Mouse (Mus musculus): Measurements from ENCODE around the gene Gnptg. TPM values are rescaled to one million over a fixed set of nuclear protein-coding genes. Genes with fewer than 3 reads are reported as not detected.
A peak's percentile ranks its signal among the peaks of the same experiment; 100 is the strongest.

Gene Gnptg
- polyA plus RNA-seq, 1 experiment from 2014 or later, result 38.3 TPM

DNA sequence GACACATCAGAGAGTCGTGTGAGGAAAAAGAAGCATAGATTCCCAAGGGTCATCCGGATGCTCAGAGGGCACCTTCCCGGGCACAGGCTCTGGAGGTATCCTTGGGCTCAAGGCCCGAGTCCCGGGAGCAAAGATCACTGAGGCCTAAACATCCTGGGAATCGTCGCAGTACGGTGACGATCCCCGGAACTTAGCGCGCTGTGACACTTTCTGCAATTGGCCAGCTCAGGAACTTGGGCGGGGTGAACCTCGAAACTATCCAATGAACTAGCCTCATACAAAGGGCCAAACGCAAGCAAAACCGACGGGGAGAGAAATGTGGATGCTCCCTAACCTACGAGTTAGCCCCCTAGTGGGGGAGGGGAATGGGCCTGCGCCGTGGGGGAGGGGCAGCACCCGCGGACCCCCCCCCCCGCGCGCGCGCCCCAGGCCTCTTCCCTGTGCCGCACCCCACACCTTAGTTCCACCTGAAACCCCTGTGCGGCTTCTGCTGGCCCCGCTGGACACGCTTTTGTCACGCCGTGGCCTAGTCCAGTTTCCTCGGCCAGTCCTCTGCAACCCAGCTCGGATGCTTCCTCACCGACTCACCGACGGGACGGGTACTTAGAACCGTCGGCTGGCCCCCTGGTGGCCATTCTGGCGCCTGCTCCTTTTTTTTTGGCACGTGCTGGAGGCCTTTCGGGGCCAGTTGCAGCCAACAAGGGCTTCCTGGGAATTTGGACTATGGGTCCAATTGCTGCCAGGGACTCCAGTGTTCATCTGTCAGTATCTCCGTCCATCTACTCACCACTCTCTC lies 34.0 kb upstream of the Gnptg start:
- H3K4me3 ChIP-seq (ENCODE audit: low read depth, low read length), result peak overlapping the region; percentile 100
- no peaks in the 10 kb centered on the region; the same call in 1 of the 2 replicates for H3K4me1 ChIP-seq (ENCODE audit: insufficient read depth)
- peak; percentile 91 for ATAC-seq (ENCODE audit: insufficient read depth)
- H3K9ac ChIP-seq, result peak overlapping the region; percentile 100
- H3K4me2 ChIP-seq, result peak overlapping the region; percentile 83
- no peaks in the 10 kb centered on the region for H3K27me3 ChIP-seq (ENCODE audit: insufficient read depth, low read length)
- H3K36me3 ChIP-seq (ENCODE audit: insufficient read depth), result peaks cover 20% of the 10 kb centered on the region
- peak overlapping the region; percentile 99 for H3K27ac ChIP-seq (ENCODE audit: low read depth)
- peak; percentile 86 for TF ChIP-seq CTCF (IDR thresholded peaks at IDR 0.05; ENCODE audit: low read depth)
- H3K9me3 ChIP-seq (ENCODE audit: low read depth, low read length), result no peaks in the 10 kb centered on the region
- peak; percentile 97 for DNase-seq
- WGBS, result under 1% methylated on average over 44 of the region's 45 CpGs

- DNase-seq (peak; percentile 95), ATAC-seq (ENCODE audit: insufficient read depth) (peak; percentile 91)
- H3K27ac ChIP-seq (ENCODE audit: low read depth), result peak overlapping the region; percentile 99
- no peaks in the 10 kb centered on the region; the same call in 1 of the 2 replicates for H3K4me1 ChIP-seq (ENCODE audit: insufficient read depth)
- peak overlapping the region; percentile 100 for H3K9ac ChIP-seq
- H3K4me3 ChIP-seq (ENCODE audit: low read depth, low read length), result peak overlapping the region; percentile 100
- no peak for TF ChIP-seq CTCF (IDR thresholded peaks at IDR 0.05; ENCODE audit: low read depth)
- H3K4me2 ChIP-seq, result peak overlapping the region; percentile 83
- no peaks in the 10 kb centered on the region for H3K27me3 ChIP-seq (ENCODE audit: insufficient read depth, low read length)
- H3K9me3 ChIP-seq (ENCODE audit: low read depth, low read length), result no peaks in the 10 kb centered on the region
- under 1% methylated on average over 88 of the region's 92 CpGs for WGBS
- peaks cover 28% of the 10 kb centered on the region for H3K36me3 ChIP-seq (ENCODE audit: insufficient read depth)
Measured at GRCm38 (mm10) chr17:25272951-25273705, 33.2 kb upstream of the Gnptg start.

- no peak for TF ChIP-seq CTCF (IDR thresholded peaks at IDR 0.05; ENCODE audit: low read depth)
- DNase-seq, result peak; percentile 52
- peak overlapping the region; percentile 100 for H3K9ac ChIP-seq
- H3K27me3 ChIP-seq (ENCODE audit: insufficient read depth, low read length), result no peaks in the 10 kb centered on the region
- WGBS, result under 1% methylated on average over 10 of the region's 10 CpGs
- H3K4me2 ChIP-seq, result peak overlapping the region; percentile 83
- ATAC-seq (ENCODE audit: insufficient read depth), result no peak
- peak overlapping the region; percentile 100 for H3K4me3 ChIP-seq (ENCODE audit: low read depth, low read length)
- peaks cover 36% of the 10 kb centered on the region for H3K36me3 ChIP-seq (ENCODE audit: insufficient read depth)
- no peaks in the 10 kb centered on the region; the same call in 1 of the 2 replicates for H3K4me1 ChIP-seq (ENCODE audit: insufficient read depth)
- no peaks in the 10 kb centered on the region for H3K9me3 ChIP-seq (ENCODE audit: low read depth, low read length)
- peak overlapping the region; percentile 99 for H3K27ac ChIP-seq (ENCODE audit: low read depth)
Measured at GRCm38 (mm10) chr17:25272326-25272725, 32.4 kb upstream of the Gnptg start.

DNA sequence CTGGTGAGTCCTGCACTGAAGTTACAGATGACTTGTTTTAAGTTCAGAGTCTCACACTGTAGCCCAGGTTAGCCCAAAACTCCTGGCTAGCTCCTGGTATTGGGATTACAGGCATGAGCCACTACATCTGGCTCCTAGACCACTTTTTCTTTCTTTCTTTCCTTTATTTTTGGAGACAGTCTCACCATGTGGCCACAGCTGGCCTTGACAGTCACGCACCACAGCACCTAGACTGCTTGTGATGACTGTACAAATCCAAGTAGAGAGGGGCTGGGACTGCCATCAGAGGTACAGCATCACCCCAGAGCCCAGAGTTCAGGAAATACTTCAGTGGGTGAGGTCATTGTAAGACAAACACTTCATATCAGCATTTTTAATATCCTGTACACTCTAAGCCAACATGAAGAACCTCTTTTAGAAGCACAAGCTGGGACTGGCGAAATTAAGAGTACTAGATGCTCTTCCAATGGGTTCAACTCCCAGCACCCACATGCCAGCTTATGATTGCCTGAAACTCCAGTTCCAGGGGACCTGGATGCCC lies 30.9 kb upstream of the Gnptg start:
- TF ChIP-seq CTCF (IDR thresholded peaks at IDR 0.05; ENCODE audit: low read depth), result no peak
- no peaks in the 10 kb centered on the region for H3K9me3 ChIP-seq (ENCODE audit: low read depth, low read length)
- H3K27me3 ChIP-seq (ENCODE audit: insufficient read depth, low read length), result no peaks in the 10 kb centered on the region
- ATAC-seq (ENCODE audit: insufficient read depth) (no peak), DNase-seq (peak; percentile 21)
- peak overlapping the region; percentile 83 for H3K4me2 ChIP-seq
- peak overlapping the region; percentile 100 for H3K4me3 ChIP-seq (ENCODE audit: low read depth, low read length)
- no peaks in the 10 kb centered on the region; the same call in 1 of the 2 replicates for H3K4me1 ChIP-seq (ENCODE audit: insufficient read depth)
- peak overlapping the region; percentile 100; the same call in 1 of the 2 replicates for H3K9ac ChIP-seq
- peaks cover 51% of the 10 kb centered on the region for H3K36me3 ChIP-seq (ENCODE audit: insufficient read depth)
- WGBS, result 53% methylated on average over 2 of the region's 2 CpGs
- H3K27ac ChIP-seq (ENCODE audit: low read depth), result no peak overlapping the region

DNA sequence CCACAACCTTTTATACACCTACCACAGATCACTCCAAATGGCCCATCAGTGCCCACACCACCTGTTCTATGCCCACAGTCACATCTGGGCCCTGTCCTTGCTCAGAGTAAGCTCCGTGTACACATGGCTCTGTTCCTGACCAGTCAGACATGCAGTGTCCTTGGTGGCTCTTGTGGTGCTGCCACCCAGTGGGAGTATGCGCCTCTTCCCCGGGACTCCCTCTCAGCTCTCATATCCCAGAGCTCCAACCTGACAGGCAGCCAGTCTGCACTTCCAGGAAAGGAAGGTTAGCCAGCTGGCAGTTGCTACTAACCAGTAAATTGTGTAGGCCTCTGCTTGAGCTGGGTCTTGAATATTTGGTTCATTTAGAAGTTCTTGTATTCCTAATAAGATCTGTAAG lies 24.5 kb upstream of the Gnptg start:
- 66% methylated on average over 3 of the region's 3 CpGs for WGBS
- ATAC-seq (ENCODE audit: insufficient read depth) (no peak), DNase-seq (no peak)

GRCm38 (mm10) chr17:25257804-25258261 lies 17.9 kb upstream of the Gnptg start:
- H3K4me2 ChIP-seq, result no peak overlapping the region
- no peaks in the 10 kb centered on the region for H3K9me3 ChIP-seq (ENCODE audit: low read depth, low read length)
- TF ChIP-seq CTCF (IDR thresholded peaks at IDR 0.05; ENCODE audit: low read depth), result no peak
- 52% methylated on average over 6 of the region's 6 CpGs for WGBS
- H3K4me1 ChIP-seq (ENCODE audit: insufficient read depth), result 0 out of 2 replicates have a peak, but pooled peaks cover 4% of the 10 kb centered on the region
- H3K27me3 ChIP-seq (ENCODE audit: insufficient read depth, low read length), result peaks cover 35% of the 10 kb centered on the region
- peak; percentile 49 for DNase-seq
- no peak overlapping the region for H3K27ac ChIP-seq (ENCODE audit: low read depth)
- ATAC-seq (ENCODE audit: insufficient read depth), result no peak
- no peak overlapping the region for H3K9ac ChIP-seq
- no peak overlapping the region for H3K4me3 ChIP-seq (ENCODE audit: low read depth, low read length)
- H3K36me3 ChIP-seq (ENCODE audit: insufficient read depth), result peaks cover 26% of the 10 kb centered on the region

More for the DNA sequence above, 24.5 kb upstream of the Gnptg start:
- H3K36me3 ChIP-seq (ENCODE audit: insufficient read depth), result peaks cover 81% of the 10 kb centered on the region
- H3K4me2 ChIP-seq, result no peak overlapping the region
- no peak overlapping the region for H3K27ac ChIP-seq (ENCODE audit: low read depth)
- H3K9ac ChIP-seq, result no peak overlapping the region
- no peaks in the 10 kb centered on the region for H3K27me3 ChIP-seq (ENCODE audit: insufficient read depth, low read length)
- H3K4me3 ChIP-seq (ENCODE audit: low read depth, low read length), result no peak overlapping the region
- no peaks in the 10 kb centered on the region for H3K4me1 ChIP-seq (ENCODE audit: insufficient read depth)
- peak; percentile 41; the same call in 1 of the 2 replicates for TF ChIP-seq CTCF (IDR thresholded peaks at IDR 0.05; ENCODE audit: low read depth)
- H3K9me3 ChIP-seq (ENCODE audit: low read depth, low read length), result no peaks in the 10 kb centered on the region
